Mouse (Mus musculus) midbrain, embryonic 14.5 days (tissue): Measurements from ENCODE around the gene Begain. TPM values are rescaled to one million over a fixed set of nuclear protein-coding genes. Genes with fewer than 3 reads are reported as not detected.
A peak's percentile ranks its signal among the peaks of the same experiment; 100 is the strongest.

Source experiments
- ATAC-seq: fragments of 200-750 bp; cut with Nextera tagmentation; 2 replicates; pipeline ENCODE4 v1.8.0; 2017; ENCODE audit warnings: moderate number of reproducible peaks, moderate library complexity; ENCODE audit not compliant: low FRiP score, low TSS enrichment
- DNase-seq: peaks from one replicate; pipeline ENCODE4 v3.0.0-alpha.2; 2015
- H3K27ac ChIP-seq: fragments of 300-500 bp; sonication (generic); replicated peaks from 2 replicates; pipeline ENCODE4 v1.5.1; 2014; ENCODE audit warnings: mild to moderate bottlenecking, low read depth, low read length, moderate library complexity
- H3K27me3 ChIP-seq: fragments of 300-500 bp; sonication (generic); 2 replicates; pipeline ENCODE4 v1.6.1; 2014; ENCODE audit warnings: low read length, control low read depth, mixed read lengths; ENCODE audit not compliant: control insufficient read depth, insufficient read depth
- H3K36me3 ChIP-seq: fragments of 300-500 bp; sonication (generic); 2 replicates; pipeline ENCODE4 v1.6.1; 2014; ENCODE audit warnings: low read length, control low read depth; ENCODE audit not compliant: control insufficient read depth, insufficient read depth
- H3K4me1 ChIP-seq: fragments of 300-500 bp; sonication (generic); 2 replicates; pipeline ENCODE4 v1.6.1; 2014; ENCODE audit warnings: mild to moderate bottlenecking, antibody characterized with exemption, low read length, control low read depth; ENCODE audit not compliant: control insufficient read depth, insufficient read depth
- H3K4me2 ChIP-seq: fragments of 300-500 bp; sonication (generic); 2 replicates; pipeline ENCODE4 v1.6.1; 2014; ENCODE audit warnings: mild to moderate bottlenecking, low read length, moderate library complexity
- H3K4me3 ChIP-seq: fragments of 300-500 bp; sonication (generic); replicated peaks from 2 replicates; pipeline ENCODE4 v1.5.1; 2014; ENCODE audit warnings: low read depth, low read length
- H3K9ac ChIP-seq: fragments of 300-500 bp; sonication (generic); replicated peaks from 2 replicates; pipeline ENCODE4 v1.6.1; 2014; ENCODE audit warnings: mild to moderate bottlenecking, low read length, moderate library complexity
- H3K9me3 ChIP-seq: fragments of 300-500 bp; sonication (generic); 2 replicates; pipeline ENCODE4 v1.6.1; 2016; ENCODE audit warnings: low read length, control low read depth, mixed read lengths; ENCODE audit not compliant: control insufficient read depth
- WGBS: fragments of 180-500 bp; shearing (Covaris S2); extraction: QIAGEN DNeasy Blood & Tissue Kit; methylation state at CpG from one replicate; pipeline ENCODE4 v1.1.7; 2014; 5-methylcytosine and 5-hydroxymethylcytosine counted together
- polyA plus RNA-seq: library from polyadenylated mRNA; unstranded; fragments of >200 nt; fragmentation: Nextera tagmentation; extraction: Ambion mirVana; gene quantifications from 2 replicates; pipeline ENCODE4 v1.2.1, GENCODE M21; 2014

Gene Begain
- polyA plus RNA-seq, 1 experiment from 2014 or later: 27.3 TPM

GRCm38 (mm10) chr12:109069751-109070150 lies 1.7 kb upstream of the Begain start:
- Histone ChIP-seq H3K27ac (no peak overlapping the region), H3K4me1 (peaks cover 8% of the 10 kb centered on the region; the same call in 1 of the 2 replicates), H3K36me3 (no peaks in the 10 kb centered on the region), H3K27me3 (no peaks in the 10 kb centered on the region; the same call in 1 of the 2 replicates), H3K4me2 (no peak overlapping the region), H3K9me3 (no peaks in the 10 kb centered on the region), H3K9ac (no peak overlapping the region), H3K4me3 (no peak overlapping the region)
- no peak for DNase-seq
- WGBS: 54% methylated on average over 2 of the region's 2 CpGs
- ATAC-seq: no peak

- Histone ChIP-seq H3K9ac (no peak overlapping the region), H3K4me3 (peak overlapping the region; percentile 47; the same call in 1 of the 2 replicates), H3K4me1 (peaks cover 8% of the 10 kb centered on the region; the same call in 1 of the 2 replicates), H3K27ac (no peak overlapping the region), H3K4me2 (peak overlapping the region; percentile 82), H3K27me3 (no peaks in the 10 kb centered on the region; the same call in 1 of the 2 replicates), H3K9me3 (no peaks in the 10 kb centered on the region), H3K36me3 (no peaks in the 10 kb centered on the region)
- ATAC-seq (no peak), DNase-seq (no peak)
- WGBS: 71% methylated on average over 7 of the region's 7 CpGs
These were observed 721 bp upstream of the Begain start for GRCm38 (mm10) chr12:109068738-109069137.

DNA sequence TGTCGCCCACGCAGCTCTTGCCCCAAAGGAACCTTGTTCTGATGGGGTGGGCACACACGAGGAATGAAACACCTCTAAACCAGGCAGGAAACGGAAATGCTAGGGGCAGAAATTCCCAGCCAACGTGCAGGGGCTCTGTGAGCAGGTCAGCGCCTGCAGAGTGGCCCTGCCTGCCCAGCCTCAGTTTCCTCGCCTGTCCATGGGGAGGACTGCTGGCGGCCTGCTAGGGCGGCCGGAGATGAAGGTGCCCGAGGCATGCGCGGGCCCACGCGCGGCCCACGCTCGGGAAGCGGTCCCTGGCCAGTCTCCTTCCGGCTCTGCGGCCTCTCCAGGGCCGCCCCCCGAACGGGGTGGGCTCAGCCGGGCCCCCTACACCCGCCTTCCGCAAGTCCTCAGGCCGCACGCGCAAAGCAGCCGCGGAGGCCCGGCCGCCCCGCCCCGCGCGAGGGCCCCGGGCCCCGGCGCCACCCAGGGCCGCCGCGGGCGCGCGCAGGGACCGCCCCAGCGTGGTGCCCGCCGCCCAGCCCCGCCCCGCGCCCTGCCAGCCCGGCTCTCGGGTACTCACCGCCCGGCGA lies 369 bp downstream of the Begain start:
- peak overlapping the region; percentile 47 for H3K4me3 ChIP-seq
- H3K4me2 ChIP-seq: peak overlapping the region; percentile 82
- peak; percentile 78 for ATAC-seq
- 2% methylated on average over 54 of the region's 59 CpGs for WGBS
- H3K4me1 ChIP-seq: peaks cover 8% of the 10 kb centered on the region; the same call in 1 of the 2 replicates
- H3K9me3 ChIP-seq: no peaks in the 10 kb centered on the region
- no peaks in the 10 kb centered on the region for H3K36me3 ChIP-seq
- peak overlapping the region; percentile 70 for H3K27ac ChIP-seq
- H3K9ac ChIP-seq: peak overlapping the region; percentile 80
- no peaks in the 10 kb centered on the region; the same call in 1 of the 2 replicates for H3K27me3 ChIP-seq
- peak; percentile 81 for DNase-seq

DNA sequence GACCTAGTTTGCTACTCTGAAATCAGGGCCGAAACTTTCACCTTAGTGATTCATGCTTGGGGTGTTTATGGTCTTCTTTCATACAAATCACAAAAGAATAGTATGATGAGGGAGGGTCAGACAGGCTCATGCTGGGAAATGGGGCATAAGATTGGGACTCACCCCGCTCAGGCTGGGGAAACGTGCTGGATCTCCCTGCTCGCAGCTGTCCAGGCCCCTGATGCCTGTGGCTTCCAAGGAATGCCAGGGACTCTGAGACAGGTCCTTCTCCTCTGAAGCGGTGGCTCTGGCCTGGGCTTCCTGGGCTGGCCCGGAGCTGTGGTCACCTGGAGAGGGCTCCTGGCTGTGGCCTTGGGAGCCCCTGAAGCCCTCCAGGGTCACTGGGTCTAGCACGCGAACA lies 9.4 kb downstream of the Begain start:
- peaks cover 15% of the 10 kb centered on the region for H3K27me3 ChIP-seq
- H3K4me3 ChIP-seq: no peak overlapping the region
- H3K4me2 ChIP-seq: no peak overlapping the region
- ATAC-seq: no peak
- 79% methylated on average over 8 of the region's 8 CpGs for WGBS
- no peaks in the 10 kb centered on the region for H3K9me3 ChIP-seq
- no peaks in the 10 kb centered on the region for H3K36me3 ChIP-seq
- no peak for DNase-seq
- no peak overlapping the region for H3K9ac ChIP-seq
- H3K4me1 ChIP-seq: peaks cover 6% of the 10 kb centered on the region; the same call in 1 of the 2 replicates
- H3K27ac ChIP-seq: no peak overlapping the region

GRCm38 (mm10) chr12:109057736-109058135 lies 10.3 kb downstream of the Begain start:
- ATAC-seq: no peak
- no peak overlapping the region for H3K4me3 ChIP-seq

DNA sequence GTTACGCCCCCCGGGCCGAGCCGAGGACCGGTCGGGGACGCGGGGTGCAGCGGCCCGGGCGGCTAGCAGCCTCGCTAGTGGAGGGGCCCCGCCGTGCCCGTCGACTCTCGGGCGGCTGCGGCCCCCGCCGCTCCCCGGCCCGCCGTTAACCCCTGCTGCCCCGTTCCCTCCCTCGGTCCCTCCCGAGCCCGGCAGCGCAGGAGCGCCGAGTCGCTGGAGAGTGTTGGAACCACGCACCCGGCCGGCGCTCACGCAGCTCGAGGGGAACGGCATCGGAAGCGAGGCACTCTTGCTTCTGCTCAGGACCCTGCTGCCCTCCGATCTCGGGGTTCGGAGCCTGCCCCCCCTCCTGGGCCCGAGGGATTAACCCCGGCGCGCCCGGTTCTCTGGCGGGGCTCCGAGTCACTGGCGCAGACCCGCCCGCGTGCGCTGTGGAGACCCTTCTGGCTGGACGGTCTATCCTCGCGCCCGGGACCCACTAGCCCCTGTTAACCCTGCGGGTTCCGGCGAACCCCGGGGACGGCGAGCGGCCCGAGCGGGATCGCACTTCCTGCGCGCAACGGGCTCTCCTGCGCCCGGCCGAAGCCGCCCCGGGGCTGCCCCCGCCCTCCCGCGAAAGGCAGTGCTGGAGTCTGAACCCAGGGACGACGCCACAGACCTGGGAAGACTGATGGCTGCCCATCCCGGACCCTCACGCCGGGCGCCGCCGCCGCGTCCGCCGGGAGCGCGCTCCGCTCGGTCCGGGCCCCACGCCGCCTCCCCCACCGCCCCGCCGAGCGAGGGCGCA lies 14.8 kb downstream of the Begain start:
- peaks cover 21% of the 10 kb centered on the region; the same call in 1 of the 2 replicates for H3K4me1 ChIP-seq
- ATAC-seq (no peak), DNase-seq (peak; percentile 47)
- peak overlapping the region; percentile 53 for H3K9ac ChIP-seq
- H3K9me3 ChIP-seq: no peaks in the 10 kb centered on the region
- no peaks in the 10 kb centered on the region for H3K36me3 ChIP-seq
- peak overlapping the region; percentile 87 for H3K4me2 ChIP-seq
- H3K27ac ChIP-seq: no peak overlapping the region
- H3K27me3 ChIP-seq: peaks cover 43% of the 10 kb centered on the region
- H3K4me3 ChIP-seq: peak overlapping the region; percentile 46
- under 1% methylated on average over 98 of the region's 105 CpGs for WGBS

More at GRCm38 (mm10) chr12:109057736-109058135, 10.3 kb downstream of the Begain start:
- no peak overlapping the region for H3K9ac ChIP-seq
- H3K4me1 ChIP-seq: peaks cover 16% of the 10 kb centered on the region; the same call in 1 of the 2 replicates
- H3K9me3 ChIP-seq: no peaks in the 10 kb centered on the region
- H3K36me3 ChIP-seq: no peaks in the 10 kb centered on the region
- no peak overlapping the region for H3K4me2 ChIP-seq
- H3K27ac ChIP-seq: no peak overlapping the region
- peaks cover 24% of the 10 kb centered on the region for H3K27me3 ChIP-seq
- no peak for DNase-seq
- WGBS: 81% methylated on average over 4 of the region's 4 CpGs

DNA sequence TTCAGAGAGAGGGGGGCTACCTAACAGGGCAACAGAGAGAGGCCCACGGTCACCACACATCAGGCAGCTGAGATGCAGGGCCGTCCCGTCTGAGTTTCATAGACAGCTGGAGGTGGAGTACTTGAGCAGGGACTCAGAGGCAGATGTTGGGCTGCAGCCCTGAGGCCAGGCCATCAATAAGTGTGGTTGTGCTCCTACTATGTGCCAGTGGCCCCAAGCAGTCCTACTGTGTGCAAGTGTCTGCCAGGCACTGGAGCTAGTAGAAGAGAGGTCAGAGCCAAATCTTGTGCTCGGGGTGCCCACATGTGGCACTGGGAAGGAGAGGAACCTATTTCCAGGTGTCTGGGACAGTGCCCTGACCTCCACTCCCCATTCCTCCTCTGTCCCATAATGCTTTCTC lies 18.1 kb downstream of the Begain start:
- Histone ChIP-seq H3K27me3 (peaks cover 41% of the 10 kb centered on the region), H3K4me1 (peaks cover 20% of the 10 kb centered on the region; the same call in 1 of the 2 replicates), H3K36me3 (no peaks in the 10 kb centered on the region), H3K4me2 (no peak overlapping the region), H3K9me3 (no peaks in the 10 kb centered on the region), H3K27ac (no peak overlapping the region), H3K4me3 (no peak overlapping the region), H3K9ac (no peak overlapping the region)
- DNase-seq (no peak), ATAC-seq (no peak)
- 90% methylated on average over 4 of the region's 4 CpGs for WGBS

DNA sequence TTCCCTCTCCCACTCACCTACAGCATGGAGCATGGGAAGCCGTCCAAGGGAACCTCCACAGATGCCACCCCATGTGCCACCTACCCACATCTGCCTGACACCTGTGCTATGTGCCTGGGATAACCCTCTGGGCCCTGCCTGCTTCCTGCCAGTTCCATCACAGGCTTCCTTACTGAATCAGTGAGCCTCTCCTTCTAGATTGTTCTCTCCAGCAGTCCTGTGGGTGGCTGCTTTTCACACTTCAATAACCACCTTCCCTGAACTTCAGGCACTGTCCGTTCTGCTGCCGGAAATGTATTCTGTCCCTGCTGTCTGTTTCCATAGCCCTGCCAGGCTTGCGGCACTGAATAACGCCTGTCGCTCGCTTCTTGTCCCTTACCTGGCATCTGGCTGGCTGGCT lies 22.4 kb downstream of the Begain start:
- H3K9me3 ChIP-seq: no peaks in the 10 kb centered on the region
- ATAC-seq (no peak), DNase-seq (no peak)
- no peaks in the 10 kb centered on the region for H3K36me3 ChIP-seq
- H3K4me3 ChIP-seq: no peak overlapping the region
- 84% methylated on average over 7 of the region's 7 CpGs for WGBS
- no peak overlapping the region for H3K27ac ChIP-seq
- no peaks in the 10 kb centered on the region; the same call in 1 of the 2 replicates for H3K27me3 ChIP-seq
- no peaks in the 10 kb centered on the region for H3K4me1 ChIP-seq
- no peak overlapping the region for H3K4me2 ChIP-seq
- H3K9ac ChIP-seq: no peak overlapping the region
